Mouse (Mus musculus): ENCODE results near the gene Zdbf2. TPM values are rescaled to one million over a fixed set of nuclear protein-coding genes. Genes with fewer than 3 reads are reported as not detected.

Zdbf2 gene
- total RNA-seq, 1 experiment: 43.2 TPM

DNA sequence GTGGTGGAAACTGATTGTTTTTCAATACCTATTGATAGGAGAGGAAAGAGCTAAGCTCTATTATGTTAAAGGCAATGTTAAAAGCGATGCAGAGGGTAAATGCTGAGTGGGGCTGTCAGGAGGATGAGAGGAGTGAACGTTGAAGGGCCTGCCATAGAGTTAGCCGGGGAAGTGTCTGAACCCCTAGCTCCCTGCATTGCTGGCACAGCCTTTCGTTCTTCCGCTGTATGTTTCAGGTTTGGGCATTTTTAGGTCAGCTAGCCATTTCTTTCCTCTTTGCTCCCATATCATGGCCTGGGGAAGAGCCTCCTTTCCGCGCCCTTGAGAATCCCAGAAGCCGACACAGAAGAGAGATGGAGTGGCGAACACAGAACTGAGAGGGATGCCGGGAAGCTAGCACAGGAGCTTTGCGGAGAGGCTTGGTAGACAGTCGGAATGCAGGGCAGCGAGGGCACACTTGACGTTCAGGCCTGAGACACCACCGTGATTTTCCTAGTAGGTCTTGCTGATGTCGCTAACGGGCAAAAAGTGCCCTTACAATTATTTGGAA is 11.9 kb upstream of the Zdbf2 start:
- Histone ChIP-seq H3K9me3 (ENCODE audit: control insufficient read depth, insufficient read depth, low read depth, low read length) (no peaks in the 10 kb centered on the region), H3K4me3 (ENCODE audit: insufficient read depth in 1 of 2, low read depth in 1 of 2, low read length in 2 of 2, poor library complexity in 1 of 2, severe bottlenecking in 1 of 2) (no peak overlapping the region), H3K36me3 (ENCODE audit: control insufficient read depth, insufficient read depth, low read length, poor library complexity, severe bottlenecking) (peaks cover 19% of the 10 kb centered on the region), H3K9ac (ENCODE audit: insufficient read depth, low read depth, low read length, poor library complexity, severe bottlenecking) (no peak overlapping the region), H3K4me1 (ENCODE audit: control insufficient read depth in 2 of 2, insufficient read depth in 2 of 2, low read length in 2 of 2, poor library complexity in 1 of 2) (peaks cover 0 to 5% of the 10 kb centered on the region in 2 experiments; a peak in 1 of 4 replicates), H3K27ac (ENCODE audit: insufficient read depth, low read depth, low read length, poor library complexity, severe bottlenecking) (no peak overlapping the region)
- TF ChIP-seq ZC3H11A (IDR thresholded peaks at IDR 0.05; ENCODE audit: borderline replicate concordance, low read depth, low read length) (no peak), MAFK (IDR thresholded peaks at IDR 0.05; ENCODE audit: insufficient read depth, low read depth, low read length) (no peak), ZNF384 (IDR thresholded peaks at IDR 0.05; ENCODE audit: low read depth, low read length) (no peak)
- DNase-seq (ENCODE audit: low read depth, low spot score): no peak
- in situ Hi-C loops (cut with MboI; ENCODE audit: low sequenced_read_pairs in 2 of 2, unreplicated experiment in 2 of 2): no loop called here

DNA sequence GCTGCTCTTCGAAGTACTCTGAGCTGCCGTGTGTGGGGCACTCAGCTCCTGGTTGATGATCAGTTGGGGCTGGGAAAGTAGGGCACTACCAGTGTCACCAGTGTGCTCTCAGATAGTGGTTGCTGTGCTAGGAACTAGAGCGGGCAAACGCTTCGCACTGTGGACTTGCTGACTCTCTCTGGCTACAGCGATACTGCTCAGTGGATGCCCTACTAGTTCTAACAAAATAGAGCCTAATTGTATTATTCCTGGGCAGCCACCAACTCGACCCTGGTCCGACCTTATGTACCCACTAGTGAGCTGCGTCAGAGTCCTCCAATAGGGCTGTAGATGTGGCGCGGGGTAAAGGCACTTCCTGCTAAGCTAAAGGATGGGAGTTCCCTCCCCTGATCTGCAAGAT is 9.4 kb upstream of the Zdbf2 start:
- H3K9me3 ChIP-seq (ENCODE audit: control insufficient read depth, insufficient read depth, low read depth, low read length): no peaks in the 10 kb centered on the region
- peaks cover 0 to 5% of the 10 kb centered on the region in 2 experiments; a peak in 1 of 4 replicates for H3K4me1 ChIP-seq (ENCODE audit: control insufficient read depth in 2 of 2, insufficient read depth in 2 of 2, low read length in 2 of 2, poor library complexity in 1 of 2)
- no peak for TF ChIP-seq ZC3H11A (IDR thresholded peaks at IDR 0.05; ENCODE audit: borderline replicate concordance, low read depth, low read length)
- TF ChIP-seq CHD2 (IDR thresholded peaks at IDR 0.05; ENCODE audit: low read depth, low read length): no peak
- no peak for TF ChIP-seq ZNF384 (IDR thresholded peaks at IDR 0.05; ENCODE audit: low read depth, low read length)
- no peak for TF ChIP-seq HCFC1 (IDR thresholded peaks at IDR 0.05; ENCODE audit: borderline replicate concordance, insufficient read depth, low read length)
- no peak for TF ChIP-seq MAFK (IDR thresholded peaks at IDR 0.05; ENCODE audit: insufficient read depth, low read depth, low read length)
- peaks cover 16% of the 10 kb centered on the region for H3K36me3 ChIP-seq (ENCODE audit: control insufficient read depth, insufficient read depth, low read length, poor library complexity, severe bottlenecking)
- in situ Hi-C loops (cut with MboI; ENCODE audit: low sequenced_read_pairs in 2 of 2, unreplicated experiment in 2 of 2): no loop called here
- H3K9ac ChIP-seq (ENCODE audit: insufficient read depth, low read depth, low read length, poor library complexity, severe bottlenecking): 0 out of 2 replicates have a peak overlapping the region, but pooled peaks have one; percentile 31
- H3K27ac ChIP-seq (ENCODE audit: insufficient read depth, low read depth, low read length, poor library complexity, severe bottlenecking): no peak overlapping the region
- no peak overlapping the region for H3K4me3 ChIP-seq (ENCODE audit: insufficient read depth in 1 of 2, low read depth in 1 of 2, low read length in 2 of 2, poor library complexity in 1 of 2, severe bottlenecking in 1 of 2)
- no peak for DNase-seq (ENCODE audit: low read depth, low spot score)

DNA sequence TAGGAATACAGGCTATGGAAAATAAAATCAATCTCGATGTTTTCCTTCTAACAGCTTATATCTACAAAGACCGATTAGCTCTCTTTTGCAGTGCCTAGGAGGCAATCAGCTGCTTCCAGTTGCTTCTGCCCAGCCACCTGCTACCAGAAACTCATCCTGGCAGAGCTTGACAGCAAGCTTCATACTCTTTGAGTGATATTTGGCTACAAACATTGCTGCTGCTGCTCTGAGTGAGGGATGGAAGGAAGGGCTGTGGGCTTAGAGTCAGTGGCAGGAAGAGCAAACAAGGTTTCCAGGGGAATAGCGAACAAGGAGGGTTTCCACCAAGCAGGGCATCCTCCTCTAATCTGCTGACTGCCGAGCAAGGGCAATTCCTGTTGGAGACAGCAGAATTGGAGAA is 7.6 kb upstream of the Zdbf2 start:
- H3K27ac ChIP-seq (ENCODE audit: insufficient read depth, low read depth, low read length, poor library complexity, severe bottlenecking): no peak overlapping the region
- H3K9ac ChIP-seq (ENCODE audit: insufficient read depth, low read depth, low read length, poor library complexity, severe bottlenecking): no peak overlapping the region
- no peaks in the 10 kb centered on the region for H3K9me3 ChIP-seq (ENCODE audit: control insufficient read depth, insufficient read depth, low read depth, low read length)
- H3K4me3 ChIP-seq (ENCODE audit: insufficient read depth in 1 of 2, low read depth in 1 of 2, low read length in 2 of 2, poor library complexity in 1 of 2, severe bottlenecking in 1 of 2): no peak overlapping the region
- H3K4me1 ChIP-seq (ENCODE audit: control insufficient read depth in 2 of 2, insufficient read depth in 2 of 2, low read length in 2 of 2, poor library complexity in 1 of 2): peaks cover 0 to 5% of the 10 kb centered on the region in 2 experiments; a peak in 1 of 4 replicates
- no peak for TF ChIP-seq CHD2 (IDR thresholded peaks at IDR 0.05; ENCODE audit: low read depth, low read length)
- no peak for TF ChIP-seq ZC3H11A (IDR thresholded peaks at IDR 0.05; ENCODE audit: borderline replicate concordance, low read depth, low read length)
- no peak for TF ChIP-seq MAFK (IDR thresholded peaks at IDR 0.05; ENCODE audit: insufficient read depth, low read depth, low read length)
- TF ChIP-seq ZNF384 (IDR thresholded peaks at IDR 0.05; ENCODE audit: low read depth, low read length): no peak
- no peak for TF ChIP-seq HCFC1 (IDR thresholded peaks at IDR 0.05; ENCODE audit: borderline replicate concordance, insufficient read depth, low read length)
- in situ Hi-C loops (cut with MboI; ENCODE audit: low sequenced_read_pairs in 2 of 2, unreplicated experiment in 2 of 2): no loop called here
- DNase-seq (ENCODE audit: low read depth, low spot score): no peak
- H3K36me3 ChIP-seq (ENCODE audit: control insufficient read depth, insufficient read depth, low read length, poor library complexity, severe bottlenecking): peaks cover 16% of the 10 kb centered on the region

DNA sequence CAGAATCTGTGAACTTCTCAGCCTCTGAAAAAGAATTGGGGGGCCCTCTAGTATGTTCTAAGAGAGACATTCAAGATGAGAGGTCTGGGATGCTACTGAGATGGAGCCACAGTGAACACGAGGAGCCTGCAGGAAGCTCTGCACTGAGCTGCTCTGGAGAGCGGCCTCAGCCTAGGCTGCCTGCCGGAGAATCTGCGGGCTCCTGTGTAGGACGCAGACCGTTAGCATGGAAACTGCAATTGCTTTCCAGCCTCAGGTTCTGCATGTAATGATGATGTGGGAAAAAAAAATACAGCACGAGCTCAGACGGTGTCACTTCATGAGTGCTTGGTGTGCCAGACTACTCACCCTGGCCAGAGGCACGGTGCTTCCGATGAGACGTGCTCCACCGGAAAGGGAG is 6.9 kb upstream of the Zdbf2 start:
- no peak overlapping the region for H3K4me3 ChIP-seq (ENCODE audit: insufficient read depth in 1 of 2, low read depth in 1 of 2, low read length in 2 of 2, poor library complexity in 1 of 2, severe bottlenecking in 1 of 2)

More for the DNA sequence above, 6.9 kb upstream of the Zdbf2 start:
- H3K9me3 ChIP-seq (ENCODE audit: control insufficient read depth, insufficient read depth, low read depth, low read length): no peaks in the 10 kb centered on the region
- TF ChIP-seq ZC3H11A (IDR thresholded peaks at IDR 0.05; ENCODE audit: borderline replicate concordance, low read depth, low read length) (no peak), CHD2 (IDR thresholded peaks at IDR 0.05; ENCODE audit: low read depth, low read length) (no peak), MAFK (IDR thresholded peaks at IDR 0.05; ENCODE audit: insufficient read depth, low read depth, low read length) (no peak), HCFC1 (IDR thresholded peaks at IDR 0.05; ENCODE audit: borderline replicate concordance, insufficient read depth, low read length) (no peak), ZNF384 (IDR thresholded peaks at IDR 0.05; ENCODE audit: low read depth, low read length) (no peak)
- H3K27ac ChIP-seq (ENCODE audit: insufficient read depth, low read depth, low read length, poor library complexity, severe bottlenecking): no peak overlapping the region
- no peak for DNase-seq (ENCODE audit: low read depth, low spot score)
- no peak overlapping the region for H3K9ac ChIP-seq (ENCODE audit: insufficient read depth, low read depth, low read length, poor library complexity, severe bottlenecking)
- peaks cover 15% of the 10 kb centered on the region for H3K36me3 ChIP-seq (ENCODE audit: control insufficient read depth, insufficient read depth, low read length, poor library complexity, severe bottlenecking)
- H3K4me1 ChIP-seq (ENCODE audit: control insufficient read depth in 2 of 2, insufficient read depth in 2 of 2, low read length in 2 of 2, poor library complexity in 1 of 2): peaks cover 0 to 2% of the 10 kb centered on the region in 2 experiments; a peak in 1 of 4 replicates
- in situ Hi-C loops (cut with MboI; ENCODE audit: low sequenced_read_pairs in 2 of 2, unreplicated experiment in 2 of 2): no loop called here
